Mouse (Mus musculus) megakaryocyte-erythroid progenitor cell, adult 5-6 weeks (primary cell): Measurements from ENCODE around the gene 1700067K01Rik. TPM values are rescaled to one million over a fixed set of nuclear protein-coding genes. Genes with fewer than 3 reads are reported as not detected.
"Not testable (repeated sequence)": the region's sequence is repeated elsewhere in the genome, so short reads cannot be mapped to it uniquely, and the experiment has no call there.

Experiments used
- ATAC-seq: replicated peaks from 2 replicates; pipeline ENCODE4 v1.8.0; 2016; ENCODE audit warnings: mild to moderate bottlenecking, inconsistent platforms; ENCODE audit not compliant: severe bottlenecking, poor library complexity, low FRiP score, low TSS enrichment
- total RNA-seq, 2 experiments: library from RNA; stranded (forward) in 1 of 2; stranded (reverse) in 1 of 2; fragments of 200-1000, 215-1000 nt in 1 of 2; fragments of >200 nt in 1 of 2; fragmentation: Nextera tagmentation in 1 of 2; gene quantifications; 2 replicates each; pipeline ENCODE4 v1.2.3; 2014 to 2017

Gene 1700067K01Rik
- total RNA-seq, 2 experiments from 2014 or later = 2.3 TPM

GRCm38 (mm10) chr8:83980845-83981244 lies 20.5 kb upstream of the 1700067K01Rik start:
- no peak for ATAC-seq

- no peak for ATAC-seq
These were observed 19.8 kb upstream of the 1700067K01Rik start for GRCm38 (mm10) chr8:83981533-83981932.

GRCm38 (mm10) chr8:83982449-83982848 lies 18.9 kb upstream of the 1700067K01Rik start:
- peak; percentile 72 for ATAC-seq

DNA sequence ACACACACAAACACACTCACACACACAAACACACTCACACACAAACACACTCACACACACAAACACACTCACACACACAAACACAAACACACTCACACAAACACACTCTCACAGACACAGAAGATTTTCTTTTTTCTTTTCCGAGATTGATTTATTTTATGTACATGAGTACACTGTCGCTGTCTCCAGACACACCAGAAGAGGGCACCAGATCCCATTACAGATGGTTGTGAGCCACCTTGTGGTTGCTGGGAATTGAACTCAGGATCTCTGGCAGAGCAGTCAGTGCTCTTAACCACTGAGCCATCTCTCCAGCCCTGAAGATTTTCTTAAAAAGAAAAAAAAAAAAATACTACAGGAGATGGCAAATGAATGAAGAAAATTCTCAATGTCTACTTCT lies 18.1 kb upstream of the 1700067K01Rik start:
- ATAC-seq = not testable (repeated sequence)

DNA sequence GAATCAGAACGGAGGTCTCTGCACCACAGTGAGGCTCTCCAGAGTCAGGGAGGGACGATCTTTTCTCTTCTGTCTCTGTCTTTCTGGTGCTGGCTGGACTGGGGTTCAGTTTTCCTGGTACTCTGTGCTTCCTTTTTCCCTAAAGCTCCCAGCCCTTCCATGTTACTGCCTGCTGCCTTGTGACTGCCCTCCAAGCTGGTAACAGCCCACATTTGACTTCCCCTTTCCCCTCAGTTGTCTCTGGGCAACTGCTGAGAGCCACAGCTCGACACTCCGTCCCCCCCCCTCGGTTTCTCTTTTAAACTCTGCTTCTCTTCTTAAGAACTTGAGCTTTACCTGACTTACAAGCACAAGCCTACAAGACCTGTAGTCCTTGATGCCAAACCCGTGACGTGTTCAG lies 12.1 kb upstream of the 1700067K01Rik start:
- ATAC-seq = no peak

- no peak for ATAC-seq
These were observed 11.1 kb upstream of the 1700067K01Rik start for GRCm38 (mm10) chr8:83990170-83990569.

GRCm38 (mm10) chr8:83992488-83992887 lies 8.8 kb upstream of the 1700067K01Rik start:
- peak; percentile 57 for ATAC-seq

DNA sequence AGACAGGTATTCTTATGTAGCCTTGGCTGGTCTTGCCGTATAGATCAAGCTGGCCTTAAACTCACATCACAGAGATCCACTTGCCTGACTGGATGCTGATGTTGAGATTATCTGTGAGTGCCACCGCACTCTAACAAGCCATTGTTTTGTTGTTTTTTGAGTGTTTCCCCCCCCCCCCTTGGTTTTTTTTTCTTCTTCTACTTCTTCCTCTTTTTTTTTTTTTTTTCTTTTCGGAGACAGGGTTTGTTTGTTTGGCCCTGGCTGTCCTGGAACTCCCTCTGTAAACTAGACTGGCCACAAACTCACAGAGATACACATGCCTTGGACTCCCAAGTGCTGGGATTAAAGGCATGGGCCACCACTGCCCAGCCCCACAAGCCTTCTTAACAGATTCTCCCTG lies 7.3 kb upstream of the 1700067K01Rik start:
- no peak for ATAC-seq

DNA sequence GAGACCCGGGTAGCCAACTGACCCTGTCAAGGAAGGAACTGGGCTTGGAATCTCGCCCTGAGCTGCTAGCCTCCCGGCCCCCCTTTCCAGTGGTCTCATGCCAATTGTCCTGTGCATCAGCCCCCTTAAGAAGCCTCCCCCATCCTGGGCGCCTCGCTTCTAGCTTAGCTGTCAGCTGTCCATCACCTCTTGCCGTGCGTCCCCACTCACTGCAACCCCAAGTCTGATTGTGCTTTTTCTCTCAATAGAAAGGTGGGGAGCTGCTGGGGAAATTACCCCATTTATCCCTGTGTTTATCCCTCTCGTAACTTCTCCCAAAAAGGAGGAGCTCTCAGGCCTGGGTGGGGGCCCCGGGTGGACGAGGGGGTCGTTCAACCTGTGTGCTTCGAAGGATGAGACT lies 5.3 kb upstream of the 1700067K01Rik start:
- ATAC-seq = no peak

DNA sequence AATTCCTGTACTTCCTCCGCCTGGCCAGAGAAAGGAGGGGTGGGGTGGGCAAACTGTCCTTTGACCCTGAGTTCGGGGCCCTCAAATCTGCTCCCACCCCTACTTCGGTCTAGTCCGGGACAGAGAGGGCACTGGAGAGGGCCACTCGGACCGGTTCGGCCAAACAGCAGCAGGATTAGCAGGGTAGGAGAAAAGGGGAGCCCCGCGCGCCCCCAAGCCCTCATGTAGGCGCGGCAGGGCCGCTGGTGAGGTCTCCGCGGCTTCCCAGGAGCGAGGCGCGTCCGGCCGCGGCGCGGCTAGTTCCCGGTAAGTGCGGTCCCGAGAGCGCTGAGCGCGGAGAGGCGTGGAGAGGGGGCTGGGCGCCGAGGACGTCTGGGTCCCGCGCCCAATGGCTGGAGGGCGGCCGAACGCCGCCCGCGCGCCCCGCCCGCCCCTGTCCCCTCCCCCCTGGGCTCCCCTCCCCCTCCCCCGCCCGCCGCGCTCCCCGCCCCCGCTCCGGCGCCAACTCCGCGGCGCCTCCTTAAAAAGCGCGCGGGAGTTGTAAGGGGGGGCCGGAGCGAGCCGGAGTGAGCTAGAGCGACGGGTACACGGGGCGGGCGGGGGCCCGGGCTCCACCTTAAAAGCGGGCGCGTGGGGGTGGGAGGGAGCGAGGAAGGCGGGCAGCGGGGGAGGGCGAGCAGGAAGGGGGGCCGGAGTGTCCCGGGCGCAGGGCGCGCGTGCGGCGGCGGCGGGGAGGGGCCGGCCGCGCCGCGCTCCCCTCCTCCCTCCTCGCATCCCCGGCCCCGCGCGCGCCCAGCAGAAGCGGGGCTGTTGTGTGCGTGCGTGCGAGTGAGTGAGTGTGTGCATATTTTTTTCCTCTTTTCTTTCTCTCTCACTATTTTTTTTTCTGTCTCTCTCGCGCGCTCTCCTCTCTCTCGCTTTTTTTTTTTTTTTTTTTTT lies 4.5 kb upstream of the 1700067K01Rik start:
- peak; percentile 70 for ATAC-seq

DNA sequence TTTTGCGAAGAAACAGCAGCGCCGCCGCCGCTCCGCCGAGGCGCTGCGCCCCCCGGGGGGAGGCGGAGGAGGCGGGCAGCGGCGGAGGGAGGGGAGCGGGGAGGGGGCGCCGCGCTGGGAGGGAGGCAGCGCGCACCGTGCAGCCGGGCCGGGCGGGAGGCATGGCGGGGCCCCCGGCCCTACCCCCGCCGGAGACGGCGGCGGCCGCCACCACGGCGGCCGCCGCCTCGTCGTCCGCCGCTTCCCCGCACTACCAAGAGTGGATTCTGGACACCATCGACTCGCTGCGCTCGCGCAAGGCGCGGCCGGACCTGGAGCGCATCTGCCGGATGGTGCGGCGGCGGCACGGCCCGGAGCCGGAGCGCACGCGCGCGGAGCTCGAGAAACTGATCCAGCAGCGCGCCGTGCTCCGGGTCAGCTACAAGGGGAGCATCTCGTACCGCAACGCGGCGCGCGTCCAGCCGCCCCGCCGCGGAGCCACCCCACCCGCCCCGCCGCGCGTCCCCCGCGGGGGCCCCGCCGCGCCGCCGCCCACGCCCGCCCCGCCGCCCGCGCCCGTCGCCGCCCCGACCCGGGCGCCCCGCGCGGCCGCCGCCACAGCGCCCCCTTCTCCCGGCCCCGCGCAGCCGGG lies 3.7 kb upstream of the 1700067K01Rik start, which contains the start of gene Samd1:
Samd1 (plus strand) TSS at position 162 of the 631 bp plus-strand sequence.
- no peak for ATAC-seq

DNA sequence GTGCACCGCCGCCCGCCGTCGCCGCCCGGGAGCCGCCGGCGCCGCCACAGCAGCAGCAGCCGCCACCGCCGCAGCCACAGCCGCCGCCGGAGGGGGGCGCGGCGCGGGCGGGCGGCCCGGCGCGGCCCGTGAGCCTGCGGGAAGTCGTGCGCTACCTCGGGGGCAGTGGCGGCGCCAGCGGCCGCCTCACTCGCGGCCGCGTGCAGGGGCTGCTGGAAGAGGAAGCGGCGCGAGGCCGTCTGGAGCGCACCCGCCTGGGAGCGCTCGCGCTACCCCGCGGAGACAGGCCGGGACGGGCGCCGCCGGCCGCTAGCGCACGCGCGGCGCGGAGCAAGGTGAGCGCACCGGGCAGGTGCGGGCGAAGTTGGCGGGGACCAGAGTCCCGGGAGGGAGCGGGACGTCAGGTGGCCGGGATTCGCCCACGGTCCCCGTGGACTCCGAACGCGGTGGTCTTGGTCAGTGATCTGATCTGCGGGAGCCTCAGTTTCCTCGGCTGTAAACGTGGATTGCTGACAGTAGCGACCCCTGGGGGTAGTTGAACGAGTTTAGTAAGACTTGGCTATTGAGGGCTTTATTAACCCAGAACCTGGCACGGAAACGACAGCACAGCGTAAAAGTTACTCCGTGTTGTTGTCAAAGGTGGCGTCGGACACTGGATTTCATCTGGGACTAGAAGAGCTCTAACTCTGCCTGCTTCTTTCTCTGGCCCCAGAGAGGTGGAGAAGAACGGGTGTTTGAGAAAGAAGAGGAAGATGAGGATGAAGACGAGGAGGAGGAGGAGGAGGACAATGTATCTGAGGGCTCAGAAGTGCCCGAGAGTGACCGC lies 2.9 kb upstream of the 1700067K01Rik start:
- ATAC-seq = 0 out of 2 replicates have a peak, but pooled peaks have one; percentile 27

GRCm38 (mm10) chr8:83999057-83999705 lies 2.1 kb upstream of the 1700067K01Rik start:
- no peak for ATAC-seq

GRCm38 (mm10) chr8:83999825-84000224 lies 1.5 kb upstream of the 1700067K01Rik start:
- ATAC-seq = no peak

GRCm38 (mm10) chr8:84002957-84003611 lies 1.8 kb downstream of the 1700067K01Rik start:
- ATAC-seq = no peak

DNA sequence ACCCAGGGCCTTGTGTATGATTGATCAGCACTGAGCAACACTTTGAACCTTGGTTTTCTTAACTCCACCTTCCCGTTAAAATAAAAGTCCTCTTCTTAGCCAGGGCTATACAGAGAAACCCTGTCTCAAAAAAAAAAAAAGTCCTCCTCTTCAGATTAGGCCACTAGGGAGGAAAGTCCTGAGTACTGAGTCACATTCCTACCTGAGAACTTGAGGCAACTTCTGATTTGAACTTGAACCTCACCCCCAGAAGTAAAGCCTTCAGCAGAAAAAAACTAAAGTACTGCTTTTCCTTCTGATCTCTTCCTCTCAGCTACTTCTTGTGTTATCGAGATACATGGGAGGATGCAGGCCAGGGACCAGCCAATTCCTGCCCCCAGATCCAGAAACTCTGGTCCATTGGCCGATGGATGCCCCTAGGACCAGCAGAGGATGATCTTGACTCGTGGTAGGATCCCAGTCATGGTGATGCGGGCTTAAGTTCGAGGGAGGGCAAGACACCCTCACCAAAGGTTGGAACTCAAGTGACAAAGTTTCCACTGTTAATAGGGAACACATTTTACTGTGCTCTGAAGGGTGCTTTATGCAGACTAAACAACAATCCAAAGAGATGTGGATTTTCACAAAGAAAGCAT lies 2.4 kb downstream of the 1700067K01Rik start:
- no peak for ATAC-seq

DNA sequence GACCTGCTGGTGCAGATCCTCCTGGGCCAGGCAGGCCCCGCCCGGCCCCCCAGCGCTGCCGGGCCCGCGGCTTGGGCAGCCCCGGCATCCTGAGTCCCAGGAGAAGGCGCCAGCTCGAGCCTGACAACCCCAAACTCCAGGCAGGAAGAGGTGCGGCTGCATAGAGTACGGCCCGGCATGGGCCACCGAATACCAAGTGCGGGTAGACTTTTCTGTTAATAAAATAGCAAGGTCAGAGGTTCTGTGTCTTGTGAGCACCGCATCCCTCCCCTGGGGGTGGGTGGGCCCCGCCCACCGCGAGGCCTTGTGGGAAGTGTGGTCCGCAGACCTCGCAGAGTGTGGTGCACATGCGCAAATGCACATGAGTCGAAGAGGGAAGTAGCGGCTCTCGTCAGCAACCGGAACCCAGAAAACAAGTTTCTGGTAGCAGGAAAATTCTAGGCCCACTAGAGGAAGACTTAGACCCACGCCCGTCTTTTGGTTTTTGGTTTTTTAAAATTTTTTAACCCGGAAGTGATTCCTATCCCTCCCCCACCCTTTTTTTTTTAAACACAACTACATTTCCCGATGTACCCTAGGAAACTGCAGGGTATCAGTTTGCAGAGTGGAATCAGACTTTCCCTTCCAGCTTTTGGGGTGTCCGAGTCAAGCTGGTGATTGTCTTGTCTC lies 3.4 kb downstream of the 1700067K01Rik start:
- peak; percentile 95 for ATAC-seq

- not testable (repeated sequence) for ATAC-seq
These were observed 4.2 kb downstream of the 1700067K01Rik start for GRCm38 (mm10) chr8:84005502-84005901.
